Mouse (Mus musculus): ENCODE data around the gene Gm20388.
A peak's percentile ranks its signal among the peaks of the same experiment; 100 is the strongest.

- TF ChIP-seq POLR2A (IDR thresholded peaks at IDR 0.05; ENCODE audit: borderline replicate concordance, extremely low read depth, insufficient read depth, insufficient read length, poor library complexity, severe bottlenecking) (no peak), CTCF (IDR thresholded peaks at IDR 0.05; ENCODE audit: borderline replicate concordance, extremely low read depth, insufficient read depth, insufficient read length) (peak; percentile 49; the same call in 1 of the 2 replicates)
These were observed 1214.8 kb downstream of the Gm20388 start for GRCm38 (mm10) chr8:121125311-121125876.

All from brain, embryonic 14.5 days (tissue).